ENCODE assay signal across 47 mouse cellular contexts in genomic region chr15:10387263-10387662, GRCm38 (mm10). TPM values are rescaled to one million over a fixed set of nuclear protein-coding genes. Genes with fewer than 3 reads are reported as not detected.
"Had no signal": no experiment of that assay in that cellular context is flagged by ENCODE, and none has a peak within 500 bp of the region (broad histone marks: within the 10 kb centered on the region; RNA-seq: fewer than 3 reads in every experiment).

No protein-coding gene starts in this region.

- H3K9me3 ChIP-seq: heart, embryonic 10.5 days; heart, embryonic 12.5 days; heart, embryonic 13.5 days; heart, embryonic 15.5 days; hindbrain, embryonic 12.5 days; hindbrain, embryonic 13.5 days; hindbrain, embryonic 15.5 days; intestine, embryonic 15.5 days; kidney, embryonic 15.5 days had no signal

- H3K4me3 ChIP-seq: heart, embryonic 10.5 days; heart, embryonic 12.5 days; heart, embryonic 13.5 days; heart, embryonic 15.5 days; hindbrain, embryonic 12.5 days; hindbrain, embryonic 13.5 days; hindbrain, embryonic 15.5 days; intestine, embryonic 15.5 days; kidney, embryonic 15.5 days; layer of hippocampus, adult 2 months; left cerebral cortex, adult 2 months had no signal

- H3K27me3 ChIP-seq: heart, embryonic 12.5 days; heart, embryonic 15.5 days; hindbrain, embryonic 12.5 days; hindbrain, embryonic 13.5 days; hindbrain, embryonic 15.5 days; intestine, embryonic 15.5 days; kidney, embryonic 15.5 days had no signal

- ATAC-seq: hindbrain, postnatal 0 days; inflammation-experienced regulatory T-cells, adult 6 months; intestine, embryonic 15.5 days; intestine, embryonic 16.5 days; intestine, postnatal 0 days had no signal

- H3K4me1 ChIP-seq: heart, embryonic 15.5 days; hindbrain, embryonic 12.5 days; hindbrain, embryonic 13.5 days; hindbrain, embryonic 15.5 days; intestine, embryonic 15.5 days; kidney, embryonic 15.5 days had no signal

- H3K27ac ChIP-seq: heart, embryonic 10.5 days; heart, embryonic 13.5 days; heart, embryonic 15.5 days; hindbrain, embryonic 12.5 days; hindbrain, embryonic 13.5 days; hindbrain, embryonic 14.5 days; hindbrain, embryonic 15.5 days; hindbrain, postnatal 0 days; intestine, embryonic 15.5 days; kidney, embryonic 15.5 days; kidney, postnatal 0 days; layer of hippocampus, adult 2 months; left cerebral cortex, adult 2 months had no signal

- H3K9ac ChIP-seq: heart, embryonic 12.5 days; heart, embryonic 13.5 days; heart, embryonic 15.5 days; hindbrain, embryonic 12.5 days; hindbrain, embryonic 13.5 days; hindbrain, embryonic 14.5 days; hindbrain, embryonic 15.5 days; intestine, embryonic 15.5 days; kidney, embryonic 15.5 days had no signal

- H3K4me2 ChIP-seq: heart, embryonic 11.5 days; heart, embryonic 12.5 days; heart, embryonic 13.5 days; heart, embryonic 15.5 days; hindbrain, embryonic 12.5 days; hindbrain, embryonic 13.5 days; hindbrain, embryonic 14.5 days; hindbrain, embryonic 15.5 days; intestine, embryonic 15.5 days; kidney, embryonic 15.5 days had no signal

- DNase-seq: heart, postnatal 10 days; heart, postnatal 14 days; heart, postnatal 36 days; heart, postnatal 4 days; kidney, adult 11 months; kidney, adult 18-20 months; kidney, adult 2 months; kidney, adult 8-10 months; kidney, adult 9 months; kidney, postnatal 10 days; kidney, postnatal 14 days; kidney, postnatal 25 days; kidney, postnatal 36 days; kidney, postnatal 4 days; layer of hippocampus, adult 9-11 months; layer of hippocampus, postnatal 36 days had no signal

- H3K36me3 ChIP-seq: heart, embryonic 10.5 days; heart, embryonic 12.5 days; heart, embryonic 13.5 days; heart, embryonic 15.5 days; hindbrain, embryonic 12.5 days; hindbrain, embryonic 13.5 days; hindbrain, embryonic 15.5 days; intestine, embryonic 15.5 days; kidney, embryonic 15.5 days had no signal

RNA-seq across cellular contexts. Expression of gene Agxt2, which starts 28.9 kb away (rescaled TPM):
- total RNA-seq: heart, postnatal 10 days; heart, postnatal 14 days; heart, postnatal 25 days; heart, postnatal 36 days; heart, postnatal 4 days; hematopoietic stem cell, adult 5-6 weeks; hindbrain, postnatal 0 days; layer of hippocampus, adult 18-20 months; layer of hippocampus, adult 2 months; layer of hippocampus, adult 8-10 months; layer of hippocampus, postnatal 10 days; layer of hippocampus, postnatal 14 days; layer of hippocampus, postnatal 25 days; layer of hippocampus, postnatal 36 days; left cerebral cortex, adult 18-20 months; left cerebral cortex, adult 2 months had no signal
- polyA plus RNA-seq: heart, embryonic 12.5 days; heart, embryonic 13.5 days; heart, embryonic 14.5 days; heart, embryonic 15.5 days; heart, embryonic 16.5 days; heart, postnatal 0 days; hindbrain, embryonic 11.5 days; hindbrain, embryonic 12.5 days; hindbrain, embryonic 13.5 days; hindbrain, embryonic 14.5 days; hindbrain, embryonic 15.5 days; hindbrain, postnatal 0 days; inflammation-experienced regulatory T-cells, adult 6 months; intestine, embryonic 14.5 days had no signal
